Mouse (Mus musculus) urinary bladder, postnatal 10 days (tissue): ENCODE measurements around the gene Ltb.

ENCODE experiments used
- DNase-seq: peaks from one replicate; pipeline ENCODE4 v3.0.0; 2022; ENCODE audit warnings: low spot score

Gene Ltb

DNA sequence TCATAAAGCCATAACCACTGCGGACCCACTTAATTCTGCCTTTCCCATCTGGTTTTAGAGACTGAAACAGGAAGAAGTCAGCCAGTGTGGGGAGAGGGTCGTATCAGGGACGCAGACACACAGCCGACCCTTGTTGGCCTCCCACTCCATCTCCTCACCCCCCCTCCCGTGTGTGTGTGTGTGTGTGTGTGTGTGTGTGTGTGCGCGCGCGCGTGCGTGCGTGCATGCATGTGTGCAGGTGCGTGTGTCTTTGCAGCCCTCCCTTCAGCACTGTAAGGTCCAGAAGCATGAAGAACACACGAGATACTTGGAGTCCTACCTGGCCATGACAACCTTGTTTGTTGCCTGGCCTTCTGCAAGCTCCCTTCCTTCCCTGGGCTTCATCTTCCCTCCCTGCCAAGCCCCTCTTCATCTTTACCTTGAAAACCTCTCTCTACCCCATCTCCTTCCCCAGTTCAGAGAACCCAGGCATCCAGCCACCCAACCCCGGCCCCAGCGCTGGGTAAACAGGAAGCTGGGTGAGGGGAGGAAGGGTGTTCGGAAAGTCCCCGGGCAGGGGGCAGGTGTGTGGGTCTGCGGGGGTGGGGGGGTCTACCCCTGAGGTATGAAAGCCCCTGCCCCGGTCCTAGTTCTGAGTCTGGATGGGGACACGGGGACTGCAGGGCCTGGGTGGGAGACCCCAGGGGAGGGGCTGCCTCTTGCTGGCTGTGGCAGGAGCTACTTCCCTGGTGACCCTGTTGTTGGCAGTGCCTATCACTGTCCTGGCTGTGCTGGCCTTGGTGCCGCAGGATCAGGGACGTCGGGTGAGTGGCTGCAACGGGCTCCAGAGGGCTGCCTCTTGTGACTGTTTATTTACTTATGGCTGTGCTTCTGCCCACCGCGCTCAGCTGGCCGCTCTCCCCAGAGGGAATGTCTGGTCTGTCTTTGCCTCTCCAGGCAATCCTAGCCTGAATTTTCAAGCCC, at the start of gene Ltb:
TSS of gene Ltb (plus strand) at position 559 of the 963 bp plus-strand sequence.
- no peak for DNase-seq

DNA sequence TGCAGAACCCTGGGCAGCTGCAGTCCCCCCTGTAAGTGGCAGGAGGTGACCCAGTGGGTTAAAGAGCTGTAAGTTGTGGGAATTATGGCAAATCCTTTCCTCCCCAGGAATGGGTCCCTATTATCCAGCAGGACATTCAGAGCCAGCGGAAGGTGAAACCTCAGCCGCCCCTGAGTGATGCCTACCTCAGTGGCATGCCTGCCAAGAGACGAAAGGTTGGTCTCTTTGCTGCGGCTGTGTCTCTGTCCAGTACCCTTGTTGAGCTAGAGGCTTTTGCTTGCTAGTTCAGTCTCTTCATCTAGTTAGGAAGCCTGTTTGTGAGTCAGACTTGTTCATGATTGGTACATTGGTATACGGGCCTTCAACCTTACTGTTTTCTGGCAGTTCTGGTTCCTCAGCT, 48.1 kb upstream of the Ltb start:
- DNase-seq = no peak

DNA sequence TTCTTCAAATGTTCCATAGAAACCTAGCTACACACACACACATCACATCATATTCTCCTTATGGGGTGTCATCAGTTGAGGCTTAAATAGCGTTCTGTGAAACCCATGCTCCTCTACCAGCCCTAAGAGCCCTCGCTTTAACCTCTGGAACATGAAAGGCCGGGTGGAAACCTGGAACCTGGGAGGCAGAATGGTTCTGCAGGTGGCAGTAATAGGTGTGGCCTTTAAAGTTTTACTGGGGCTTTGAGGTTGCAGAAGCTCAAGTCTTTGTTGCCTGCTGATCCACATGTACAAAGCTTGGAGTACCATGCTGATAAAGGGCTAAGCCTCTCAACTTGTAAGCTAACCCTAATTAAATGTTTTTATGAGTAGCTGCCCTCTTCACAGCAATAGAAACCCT, 46.9 kb upstream of the Ltb start:
- DNase-seq = no peak

DNA sequence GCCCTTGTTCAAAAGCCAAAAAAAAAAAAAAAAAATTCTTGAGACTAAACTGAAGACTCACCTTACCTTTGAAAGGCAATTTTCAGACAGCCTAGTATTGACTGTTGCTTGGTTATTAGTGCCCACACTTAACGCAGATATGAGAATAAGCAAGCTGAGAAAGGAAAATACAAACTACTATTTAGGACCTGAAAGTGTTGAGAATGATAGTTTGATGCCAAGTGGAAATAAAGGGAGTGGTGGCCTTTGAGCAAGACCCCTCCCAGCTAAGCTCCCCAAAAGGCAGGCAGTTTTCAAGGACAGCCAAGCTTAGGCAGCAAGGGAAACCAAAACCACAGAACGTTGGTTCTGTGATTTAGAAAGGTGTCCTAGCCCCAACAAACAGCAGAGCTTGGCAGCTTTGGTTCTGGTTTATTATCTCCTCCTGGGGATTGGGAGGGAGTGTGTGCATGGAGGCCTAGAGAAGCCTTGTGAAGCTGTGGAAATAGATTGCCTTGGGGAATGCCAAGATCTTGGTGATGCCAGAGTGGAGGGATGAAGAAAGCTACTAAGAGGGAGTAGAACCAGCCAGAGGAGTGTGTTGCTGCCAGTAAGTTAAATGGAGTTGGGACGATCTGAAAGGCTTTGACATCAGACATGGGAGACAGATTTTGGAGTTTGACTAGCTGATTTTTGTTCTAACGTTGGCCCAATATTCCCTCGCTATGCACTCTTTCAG, 46.2 kb upstream of the Ltb start:
- no peak for DNase-seq

DNA sequence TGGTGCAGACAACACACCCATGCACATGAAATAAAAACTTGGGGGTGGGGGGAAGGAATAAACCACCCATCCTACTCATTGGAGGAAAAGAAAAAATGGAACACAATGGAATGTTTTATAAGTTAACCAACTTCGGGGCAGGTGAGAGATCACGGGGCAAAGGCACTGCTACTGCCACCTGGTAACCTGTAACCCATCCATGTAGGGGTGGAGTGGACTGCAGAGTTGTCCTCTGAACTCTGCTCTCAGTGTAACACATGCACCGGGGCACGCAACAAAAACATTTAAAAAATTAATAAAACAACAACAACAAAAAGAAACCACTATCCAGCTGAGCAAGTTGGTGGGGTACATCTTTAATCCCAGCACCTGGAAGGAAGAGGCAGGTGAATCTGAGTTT, 42.1 kb upstream of the Ltb start:
- no peak for DNase-seq

DNA sequence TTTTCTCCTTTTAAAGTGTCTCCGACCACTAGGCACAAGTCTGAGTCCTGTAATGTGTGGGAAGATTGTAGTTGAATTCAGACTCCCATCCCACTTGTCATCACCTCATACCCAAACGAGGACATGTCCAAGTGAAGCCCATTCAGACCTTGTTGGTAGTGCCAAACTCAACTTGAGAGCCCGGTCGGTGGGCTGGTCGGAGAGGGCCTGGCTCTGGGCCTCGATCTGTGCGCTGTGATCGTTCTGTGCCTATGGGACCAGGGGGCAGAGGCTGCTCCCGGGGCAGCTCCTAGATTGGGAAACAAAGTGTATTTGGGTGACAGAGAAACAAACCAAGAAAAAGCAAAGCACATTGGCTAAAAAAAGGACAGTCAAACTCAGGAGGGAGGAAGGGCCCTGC, 41.2 kb upstream of the Ltb start:
- no peak for DNase-seq

DNA sequence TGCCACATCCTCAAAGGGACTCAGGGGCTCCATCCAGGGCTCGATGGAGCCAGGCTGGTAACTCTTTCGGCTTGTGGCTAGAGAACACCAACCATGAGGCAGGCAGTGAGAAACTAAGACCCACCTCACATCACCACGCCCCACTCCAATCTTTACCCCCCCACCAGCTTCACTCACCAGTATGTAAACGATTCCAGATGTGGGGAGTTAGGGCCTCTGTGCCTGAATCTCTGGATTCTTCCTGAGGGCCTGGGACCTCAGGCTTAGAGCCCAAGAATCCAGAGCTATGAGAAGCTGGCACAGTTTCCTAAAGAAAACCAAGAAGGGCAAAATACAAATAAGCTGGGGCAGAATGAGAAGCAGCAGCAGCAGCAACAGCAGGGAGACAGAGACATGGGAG, 40.3 kb upstream of the Ltb start:
- DNase-seq = no peak

DNA sequence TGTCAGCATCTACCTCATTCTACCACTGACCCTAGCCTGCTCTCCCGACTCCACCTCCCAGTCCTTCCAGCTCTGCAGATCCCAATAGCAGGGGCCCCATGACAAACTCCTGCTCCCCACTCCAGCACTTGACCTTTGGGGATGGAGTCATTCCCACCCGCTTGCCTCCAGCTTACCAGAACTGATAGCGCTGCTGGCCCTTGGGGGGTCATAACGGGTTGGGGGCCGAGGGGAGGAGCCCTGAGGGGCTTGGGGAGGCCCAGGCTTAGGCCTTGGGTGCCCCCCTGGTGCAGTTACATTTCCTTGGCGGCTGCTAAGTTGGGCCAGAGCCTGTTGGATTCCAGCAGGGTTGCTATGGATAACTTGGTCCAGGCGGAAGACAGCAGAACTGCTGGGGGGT, 39.6 kb upstream of the Ltb start:
- DNase-seq = no peak

DNA sequence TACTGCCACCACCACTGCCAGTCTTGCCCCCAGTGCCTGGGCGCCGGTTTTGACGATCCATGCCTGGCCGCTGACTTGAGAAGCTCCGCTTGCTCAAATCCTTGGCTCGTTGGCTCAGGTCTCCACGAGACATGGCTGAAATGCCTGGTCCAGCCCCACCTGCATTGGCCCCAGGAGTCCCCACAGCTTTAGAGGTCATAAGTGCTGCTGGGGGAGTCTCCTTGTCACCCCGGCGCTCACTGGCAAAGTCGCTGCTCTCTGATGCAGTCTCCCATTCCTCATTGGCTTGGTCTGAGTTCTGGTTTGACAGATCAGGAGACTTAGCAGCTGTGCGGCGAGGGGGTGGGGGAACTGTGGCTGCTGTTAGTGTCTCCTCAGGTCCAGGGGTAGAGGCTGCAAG, 38.8 kb upstream of the Ltb start:
- DNase-seq = no peak

DNA sequence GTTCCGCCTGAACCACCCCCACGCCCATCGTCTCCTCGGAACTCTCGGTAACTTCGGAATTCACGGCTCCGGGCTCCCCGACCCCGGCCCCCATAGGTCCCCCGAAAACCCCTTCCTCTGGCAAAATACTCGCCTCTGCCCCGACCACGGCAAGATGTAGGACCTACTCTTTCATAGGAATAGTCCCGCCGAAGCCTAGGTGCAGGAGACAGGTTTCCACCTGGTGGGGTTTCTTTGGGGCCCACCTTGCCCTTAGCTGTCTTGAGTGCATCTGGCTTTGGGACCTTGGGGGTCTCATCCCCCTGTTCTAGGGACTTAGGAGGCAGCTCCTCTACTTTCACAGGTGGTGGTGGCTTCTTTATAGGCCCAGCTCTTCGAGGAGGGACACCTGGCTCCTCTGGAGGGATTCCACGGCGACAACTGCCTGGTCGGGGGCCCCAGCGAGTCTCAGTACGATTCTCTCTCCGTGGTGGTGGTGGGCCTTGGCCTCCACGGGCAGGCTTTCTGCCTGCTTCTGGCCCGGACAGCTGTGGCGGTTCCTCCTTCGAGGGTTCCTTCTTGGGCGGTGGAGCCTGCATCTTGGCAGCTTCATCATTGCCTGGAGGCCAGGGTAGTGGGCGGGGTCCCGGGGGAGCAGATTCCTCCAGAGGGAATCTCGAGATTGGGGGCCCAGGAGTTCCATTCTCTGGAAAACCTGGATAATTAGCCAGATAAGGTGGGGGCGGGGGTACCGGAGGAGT, 37.6 kb upstream of the Ltb start:
- no peak for DNase-seq

DNA sequence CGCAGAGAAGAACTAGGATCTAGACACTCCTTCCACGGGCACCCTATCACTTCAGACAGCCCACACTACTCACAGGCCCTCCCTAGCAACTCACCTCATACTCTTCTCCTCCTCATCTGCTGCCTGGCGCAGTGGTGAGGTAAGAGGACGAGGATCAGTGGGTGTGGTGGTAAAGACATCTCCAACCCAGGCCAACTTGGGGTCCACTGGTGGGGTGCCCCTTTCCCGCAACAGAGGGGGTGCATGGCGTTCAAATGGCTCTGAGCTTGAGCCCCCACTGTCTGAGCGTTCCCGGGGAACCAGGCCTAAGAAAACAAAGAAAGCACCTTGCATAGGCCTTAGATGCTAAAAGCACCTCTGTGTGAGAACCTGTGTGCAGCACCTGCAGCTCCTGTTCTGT, 37.0 kb upstream of the Ltb start:
- DNase-seq = no peak

DNA sequence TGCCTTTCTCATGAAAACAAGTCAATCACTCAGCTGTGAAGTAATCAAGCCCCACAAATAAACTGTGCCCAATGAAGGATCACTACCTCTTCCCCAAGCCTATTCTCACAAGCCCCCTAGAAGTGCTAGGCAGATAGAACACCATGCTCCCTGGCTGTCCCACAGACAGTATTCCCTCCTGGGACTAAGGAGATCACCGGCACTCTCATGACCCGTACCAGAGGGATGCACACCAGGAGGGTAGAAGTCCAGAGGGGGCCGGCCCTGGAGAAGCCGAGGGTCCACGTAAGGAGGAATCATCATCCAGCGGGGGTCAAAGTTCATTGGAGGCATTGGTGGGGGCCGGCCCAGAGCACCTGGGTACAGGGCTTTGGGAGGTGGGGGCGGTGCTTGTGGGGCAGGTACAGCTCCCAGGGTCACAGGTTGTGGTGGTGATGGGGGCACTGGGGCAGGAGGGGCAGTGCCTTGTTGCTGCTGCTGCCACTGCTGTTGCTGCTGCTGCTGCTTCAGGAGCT, 36.5 kb upstream of the Ltb start:
- no peak for DNase-seq

DNA sequence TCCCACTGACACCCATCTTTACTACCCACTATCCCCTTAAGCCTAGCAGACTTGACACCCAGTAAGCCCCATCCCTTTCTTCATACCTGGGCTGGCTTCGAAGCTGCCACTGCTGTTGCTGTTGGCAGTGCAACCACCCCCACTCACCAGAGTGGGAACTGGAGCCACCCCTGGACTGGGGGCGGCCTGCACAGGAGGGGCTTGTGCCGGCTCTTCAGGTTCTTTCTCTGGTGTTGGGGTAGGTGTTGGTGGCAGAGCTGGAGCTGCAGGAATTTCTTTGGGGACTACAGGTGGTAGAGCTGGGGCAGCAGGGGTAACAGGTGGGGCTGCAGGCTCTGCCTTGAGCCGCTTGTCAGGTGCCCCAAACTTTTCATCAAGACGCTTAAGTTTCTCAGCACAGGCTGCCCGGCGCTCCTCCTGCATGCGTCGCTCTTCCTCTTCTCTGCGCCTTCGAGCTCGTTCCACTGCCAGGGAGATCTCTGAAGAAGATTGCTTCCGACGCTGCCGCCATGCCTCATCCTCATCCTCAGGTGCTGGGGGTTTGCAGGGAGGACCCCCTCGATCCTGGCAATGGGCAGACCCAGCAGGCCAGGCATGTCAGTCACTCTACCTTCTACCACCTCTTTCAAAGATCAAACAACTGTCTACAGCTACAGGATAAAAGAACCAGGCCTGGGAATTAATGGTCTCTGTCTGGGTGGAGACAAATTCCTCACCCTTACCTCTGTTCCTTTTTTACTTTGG, 35.2 kb upstream of the Ltb start:
- DNase-seq = no peak

DNA sequence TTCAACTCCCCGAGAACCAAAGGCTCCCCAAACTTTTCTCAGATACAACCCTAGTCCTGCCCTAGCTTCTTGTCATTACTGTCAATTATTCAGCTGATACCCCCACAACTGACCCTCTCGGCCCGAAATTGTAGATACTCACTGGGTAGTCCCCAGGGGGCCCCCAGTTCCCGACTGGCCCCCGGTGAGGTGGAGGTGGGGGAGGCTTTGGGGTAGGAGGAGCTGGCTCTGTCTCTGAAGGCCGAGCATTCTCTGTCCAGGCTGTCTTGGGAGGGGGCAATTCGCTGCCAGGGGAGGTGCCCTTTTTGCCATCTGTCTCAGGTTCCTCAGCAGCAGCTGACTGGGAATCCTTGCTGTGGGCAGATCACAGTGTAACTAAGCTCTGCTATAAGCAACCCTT, 34.6 kb upstream of the Ltb start:
- DNase-seq = no peak

DNA sequence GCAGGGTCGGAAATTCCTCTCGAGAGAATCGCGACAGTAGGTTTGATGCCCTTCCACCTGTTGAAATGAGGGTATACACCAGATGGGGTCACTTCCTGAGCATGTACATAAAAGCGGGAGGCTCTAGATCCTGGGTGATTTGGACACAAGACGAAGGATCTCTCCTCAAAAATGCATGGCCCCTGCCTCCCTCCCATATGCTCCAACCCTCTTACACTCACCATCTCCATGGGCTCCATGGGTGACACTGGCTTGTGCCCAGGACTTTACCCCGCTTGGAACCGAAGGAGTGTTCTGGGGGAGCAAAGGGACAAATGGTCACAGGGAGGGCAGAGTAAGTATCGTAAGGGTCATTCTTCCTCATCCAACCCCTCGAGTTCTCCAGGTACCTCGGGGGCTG, 32.8 kb upstream of the Ltb start:
- no peak for DNase-seq

DNA sequence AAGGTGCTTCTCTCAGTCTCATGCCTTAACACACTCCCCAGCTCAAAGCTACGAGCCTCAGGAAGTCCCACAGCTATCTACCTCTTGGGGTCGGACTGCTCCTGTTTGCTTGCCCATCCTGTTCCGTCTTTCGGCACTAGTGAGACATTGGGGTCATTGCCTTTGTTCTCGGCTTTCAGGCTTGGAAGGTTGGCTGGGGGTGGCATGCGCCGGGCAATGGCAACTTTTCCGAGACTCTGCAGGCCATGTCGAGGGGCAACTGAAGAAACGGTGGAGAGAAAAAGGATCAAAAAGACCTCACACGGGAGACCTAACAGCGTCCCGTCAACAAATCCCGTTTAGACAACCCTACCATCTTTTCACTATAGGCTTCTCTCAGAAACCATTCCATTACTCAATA, 32.1 kb upstream of the Ltb start:
- no peak for DNase-seq

DNA sequence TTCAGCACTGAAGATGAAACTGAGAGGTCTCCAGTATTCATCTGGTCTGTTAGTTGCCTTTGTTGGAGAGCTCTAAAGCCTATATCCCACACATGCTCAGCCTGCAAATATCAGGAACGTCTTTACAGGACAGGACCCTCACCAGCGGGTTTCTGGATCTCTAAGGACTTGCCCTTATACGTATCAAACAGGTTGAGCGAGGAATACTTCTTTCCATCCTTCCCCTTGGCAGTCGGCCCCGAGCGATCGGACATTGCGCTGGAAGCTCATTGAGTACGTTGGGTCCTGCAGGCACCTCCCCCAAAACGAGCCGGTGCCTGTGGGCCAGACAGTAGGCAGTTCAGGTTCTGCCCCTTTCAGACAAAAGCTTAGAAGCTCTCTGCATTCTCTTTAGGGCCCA, 31.5 kb upstream of the Ltb start:
- no peak for DNase-seq

DNA sequence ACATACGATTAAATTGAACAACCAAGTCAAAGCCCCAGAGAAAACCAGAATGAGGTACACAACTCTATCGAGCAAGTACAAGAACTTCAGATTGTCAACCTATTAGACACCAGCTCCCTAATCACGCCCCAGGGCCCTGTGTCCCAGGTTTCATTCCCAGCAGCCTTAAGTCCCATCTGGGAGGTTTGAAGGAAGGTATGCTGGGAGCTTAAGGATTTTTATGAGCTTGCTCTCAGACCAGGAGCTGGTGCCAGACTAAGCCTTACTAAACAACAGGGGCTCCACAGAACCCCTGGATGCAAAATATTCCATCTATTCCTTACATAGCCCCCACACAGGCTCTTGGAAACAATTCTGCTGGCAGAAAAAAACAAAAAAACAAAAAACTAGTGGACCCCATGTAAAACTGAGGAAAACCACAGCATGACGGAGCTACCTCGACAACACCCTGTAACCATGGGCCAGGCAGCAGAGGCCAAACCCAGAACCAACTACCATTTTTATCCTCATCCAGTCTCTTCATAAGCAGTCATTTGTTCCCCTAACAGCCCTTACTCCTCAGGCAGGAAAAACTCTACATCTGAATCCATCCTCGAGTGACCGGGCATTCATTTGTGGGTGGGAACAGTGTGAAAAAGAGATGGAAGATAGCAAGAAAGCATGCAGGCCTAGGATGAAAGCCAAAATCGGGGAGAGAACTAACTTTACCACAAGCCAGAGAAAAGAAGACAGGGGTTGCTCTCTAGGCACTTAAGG, 30.7 kb upstream of the Ltb start:
- DNase-seq = no peak

DNA sequence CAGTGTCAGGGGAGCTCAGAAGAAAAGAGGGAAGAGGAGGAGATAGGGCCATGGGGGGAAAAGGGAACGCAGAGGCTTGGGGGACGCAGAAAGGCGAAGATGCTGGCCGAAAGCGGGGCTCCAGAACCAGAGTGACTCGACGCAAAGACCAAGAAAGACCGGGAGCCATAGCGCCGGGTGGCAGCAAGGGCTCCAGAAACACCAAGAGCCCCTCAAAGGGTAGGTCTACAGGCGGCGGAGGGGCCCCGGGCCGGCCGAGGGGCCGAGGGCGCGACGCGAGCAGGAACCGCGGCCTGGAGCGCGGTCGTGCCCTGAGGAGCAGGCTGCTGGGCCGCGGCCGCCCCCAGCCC, 30.0 kb upstream of the Ltb start:
- DNase-seq = no peak

DNA sequence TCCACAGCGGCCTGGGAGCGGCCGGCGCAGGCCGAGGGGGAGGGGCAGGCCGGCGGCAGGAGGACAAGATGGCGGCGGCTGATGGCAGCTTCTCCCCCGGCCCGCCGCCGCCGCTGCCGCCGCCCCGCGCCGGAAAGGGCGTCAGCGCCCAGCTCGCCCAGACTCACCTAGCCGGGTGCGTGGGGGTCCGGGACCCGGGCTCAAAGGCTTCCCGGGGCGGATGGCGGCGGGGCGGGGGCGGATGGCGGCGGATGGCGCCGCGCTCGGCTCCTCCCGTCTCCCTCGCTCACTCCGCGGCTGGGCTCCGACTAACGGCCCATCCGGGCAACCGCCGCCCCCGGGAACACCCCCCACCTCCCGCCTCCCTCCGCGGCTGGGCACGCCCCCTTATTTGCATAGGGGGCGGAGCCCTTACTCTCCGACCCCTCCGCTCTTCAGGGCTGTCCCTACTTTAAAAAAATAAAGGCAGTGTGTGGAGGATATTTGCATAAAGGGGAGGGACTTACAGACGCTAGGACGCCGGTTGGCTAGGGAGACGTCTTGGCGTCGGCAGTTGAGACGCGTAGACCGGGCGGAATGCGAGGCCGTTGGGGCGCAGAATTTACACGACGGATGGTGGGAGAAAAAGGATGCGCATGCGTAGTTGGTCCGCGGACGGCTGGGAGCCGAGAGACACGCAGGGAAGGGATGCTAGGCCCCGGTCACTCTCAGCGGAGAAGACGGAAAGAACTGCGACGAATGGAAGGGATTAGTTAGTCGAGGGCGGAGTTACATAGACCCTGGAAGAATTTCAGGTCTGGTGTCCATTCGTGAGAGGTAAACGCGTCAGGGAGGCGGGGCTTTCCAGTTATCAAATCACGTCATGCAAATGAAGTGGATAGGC, 29.4 kb upstream of the Ltb start, which contains the start of gene Prrc2a:
TSS of gene Prrc2a (minus strand) at position 330 of the 883 bp plus-strand sequence.
- DNase-seq = peak; percentile 97
